Mouse (Mus musculus): ENCODE data around the gene Taar9. TPM values are rescaled to one million over a fixed set of nuclear protein-coding genes. Genes with fewer than 3 reads are reported as not detected.
"Not testable (repeated sequence)": the region's sequence is repeated elsewhere in the genome, so short reads cannot be mapped to it uniquely, and the experiment has no call there.

Taar9 gene
- not detected in 2 replicates for polyA plus RNA-seq (2015; fragmentation: Nextera tagmentation; extraction: Ambion mirVana)

DNA sequence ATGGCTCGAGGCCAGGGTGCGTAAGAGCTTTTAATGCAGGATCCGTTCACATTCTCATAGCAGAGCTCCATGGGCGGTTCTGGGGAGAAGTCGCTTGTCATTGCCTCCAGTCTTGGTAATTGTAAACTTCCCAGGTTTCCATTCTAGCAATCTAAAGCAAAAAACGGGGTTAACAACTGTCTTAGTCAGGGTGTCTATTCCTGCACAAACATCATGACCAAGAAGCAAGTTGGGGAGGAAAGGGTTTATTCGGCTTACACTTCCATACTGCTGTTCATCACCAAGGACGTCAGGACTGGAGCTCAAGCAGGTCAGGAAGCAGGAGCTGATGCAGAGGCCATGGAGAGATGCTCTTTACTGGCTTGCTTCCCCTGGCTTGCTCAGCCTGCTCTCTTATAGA, at the start of gene Taar9:
TSS of gene Taar9 (minus strand) at position 101 of the 400 bp plus-strand sequence.
- ATAC-seq; H3K9me3 ChIP-seq; H3K4me2 ChIP-seq (replicated peaks); H3K4me1 ChIP-seq (replicated peaks); H3K4me3 ChIP-seq (replicated peaks); H3K9ac ChIP-seq; H3K27me3 ChIP-seq (replicated peaks); H3K36me3 ChIP-seq: not testable (repeated sequence)
- peak within 1 kb of the TSS; percentile 59 for H3K27ac ChIP-seq
- 81% methylated on average over 8 of the region's 8 CpGs for WGBS

DNA sequence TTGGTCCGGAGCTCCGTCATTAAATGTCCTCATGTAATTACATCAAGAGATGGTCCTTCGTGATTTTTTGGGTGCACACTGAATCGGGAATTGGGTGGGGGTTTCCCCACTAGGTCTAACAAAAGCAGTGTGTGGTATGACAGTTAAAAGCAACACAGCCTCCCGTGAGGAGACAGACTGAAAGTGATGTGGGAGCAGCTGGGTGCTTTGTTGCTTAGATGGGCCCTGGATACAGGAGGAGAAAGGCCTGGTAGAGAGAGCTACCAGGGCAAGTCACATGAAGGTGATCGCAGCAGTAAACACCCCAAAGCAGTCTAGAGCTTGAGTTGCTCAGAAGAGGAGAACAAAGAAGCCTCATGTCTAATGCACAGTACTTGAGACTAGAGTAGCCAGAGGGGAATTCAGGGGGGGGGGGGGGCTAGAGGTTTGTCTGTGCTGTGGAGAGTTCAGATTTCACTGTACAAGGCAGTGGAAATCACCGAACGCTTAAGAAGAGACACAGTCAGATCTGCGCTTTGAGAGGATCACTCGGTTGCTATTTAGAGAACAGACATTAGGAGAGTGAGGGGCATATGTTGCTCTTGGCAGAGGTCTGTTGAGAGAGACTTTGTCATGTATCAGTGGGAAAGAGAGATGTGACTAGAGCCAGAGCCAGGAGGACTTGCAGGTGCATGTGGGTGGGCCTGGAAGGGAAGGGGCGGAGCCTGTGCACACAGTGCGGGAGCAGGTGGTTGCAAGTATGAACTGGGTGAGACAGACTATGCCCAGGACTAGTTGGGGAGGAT, 49.3 kb upstream of the Taar9 start:
- H3K9me3 ChIP-seq, result no peaks in the 10 kb centered on the region
- no peaks in the 10 kb centered on the region for H3K4me1 ChIP-seq (replicated peaks)
- H3K27me3 ChIP-seq (replicated peaks), result no peaks in the 10 kb centered on the region
- no peak overlapping the region for H3K9ac ChIP-seq
- H3K4me2 ChIP-seq (replicated peaks), result no peak overlapping the region
- 95% methylated on average over 12 of the region's 12 CpGs for WGBS
- H3K4me3 ChIP-seq (replicated peaks), result no peak overlapping the region
- no peak for ATAC-seq
- no peak overlapping the region for H3K27ac ChIP-seq
- H3K36me3 ChIP-seq, result peaks cover 17% of the 10 kb centered on the region

DNA sequence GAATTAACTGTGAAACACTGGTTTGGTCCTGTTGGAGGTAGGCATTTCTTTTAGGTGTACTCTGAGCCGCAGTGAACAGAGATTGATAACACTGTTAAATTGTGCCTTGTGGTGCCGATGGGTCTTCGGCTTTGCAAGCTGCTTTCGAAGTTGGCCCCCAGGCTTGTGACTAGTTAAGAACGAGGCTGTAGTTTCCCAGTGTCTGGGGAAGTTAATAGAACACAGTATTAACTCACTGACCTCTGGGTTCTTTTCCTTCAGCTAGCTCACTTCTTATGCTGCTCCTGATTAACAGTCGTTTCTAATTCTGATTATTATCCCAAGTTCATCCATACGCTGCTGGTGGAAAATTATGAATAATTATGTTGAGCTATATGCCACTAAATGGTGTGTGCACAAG, 40.8 kb upstream of the Taar9 start:
- 0 out of 2 replicates have a peak, but pooled peaks have one; percentile 19 for ATAC-seq
- Histone ChIP-seq H3K4me2 (replicated peaks) (peak overlapping the region; percentile 51), H3K4me1 (replicated peaks) (peaks cover 11% of the 10 kb centered on the region; the same call in 1 of the 2 replicates), H3K27ac (no peak overlapping the region), H3K9ac (no peak overlapping the region), H3K36me3 (no peaks in the 10 kb centered on the region), H3K9me3 (no peaks in the 10 kb centered on the region), H3K27me3 (replicated peaks) (no peaks in the 10 kb centered on the region), H3K4me3 (replicated peaks) (peak overlapping the region; percentile 81)
- WGBS, result 32% methylated on average over 7 of the region's 7 CpGs

DNA sequence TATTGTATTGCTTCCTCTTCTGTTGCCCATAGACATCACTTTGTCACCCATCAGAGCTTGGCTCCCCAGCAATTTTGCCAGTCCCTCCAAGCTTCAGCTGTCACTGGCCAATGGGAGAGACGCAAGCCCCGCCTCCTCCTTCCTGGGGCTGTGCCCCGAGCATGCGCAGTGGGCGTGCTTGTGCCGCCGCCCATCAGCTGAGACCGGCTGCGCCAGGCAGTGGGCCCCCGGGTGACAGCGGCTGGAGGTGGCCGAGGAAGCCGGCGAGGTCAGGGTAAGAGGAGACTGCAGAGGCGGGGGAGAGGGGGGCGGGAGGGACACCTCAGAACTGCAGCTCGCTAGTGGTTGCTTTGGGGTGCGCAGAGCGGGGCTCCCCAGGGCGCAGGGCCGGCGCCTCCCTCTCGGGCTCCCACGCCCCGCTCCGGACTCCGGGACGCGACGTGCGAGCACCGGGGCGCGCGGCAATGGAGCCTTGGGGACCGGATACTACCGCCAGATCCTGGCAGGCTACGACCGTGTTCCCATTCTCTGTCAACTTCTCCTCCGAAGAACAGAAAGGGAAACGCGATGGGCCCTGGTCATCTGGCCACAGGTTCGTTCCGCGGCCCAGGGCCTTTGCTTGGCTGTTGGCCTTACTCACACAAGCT, 39.9 kb upstream of the Taar9 start, which contains the start of gene Stx7:
TSS of gene Stx7 (plus strand) at position 168 of the 647 bp plus-strand sequence.
- H3K4me1 ChIP-seq (replicated peaks), result peaks cover 11% of the 10 kb centered on the region; the same call in 1 of the 2 replicates
- peak within 1 kb of the TSS; percentile 51 for H3K4me2 ChIP-seq (replicated peaks)
- H3K9me3 ChIP-seq, result no peaks in the 10 kb centered on the region
- no peaks in the 10 kb centered on the region for H3K36me3 ChIP-seq
- H3K27ac ChIP-seq, result peak within 1 kb of the TSS; percentile 77
- peak within 1 kb of the TSS; percentile 65 for H3K9ac ChIP-seq
- under 1% methylated on average over 35 of the region's 45 CpGs for WGBS
- H3K27me3 ChIP-seq (replicated peaks), result no peaks in the 10 kb centered on the region
- peak; percentile 97 for ATAC-seq
- H3K4me3 ChIP-seq (replicated peaks), result peak within 1 kb of the TSS; percentile 81

DNA sequence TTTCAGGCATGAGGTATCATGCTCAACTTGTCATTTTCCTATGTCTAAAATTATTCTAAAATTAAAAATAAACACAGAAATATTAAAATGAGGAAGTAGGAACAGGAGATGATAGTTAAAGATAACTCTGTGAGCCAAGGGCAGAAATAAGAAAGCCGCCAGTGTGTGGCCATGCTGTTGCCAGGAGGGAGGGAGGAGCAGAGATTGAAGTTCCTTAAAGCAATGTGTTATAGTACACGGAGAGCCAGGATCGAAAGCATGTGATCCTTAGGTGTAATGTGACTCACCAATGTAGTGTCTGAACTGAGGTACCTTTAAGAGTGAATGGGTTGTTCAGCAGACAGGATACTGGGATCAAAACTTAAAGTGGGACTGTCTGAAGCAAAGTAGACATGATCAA, 33.4 kb upstream of the Taar9 start:
- H3K4me1 ChIP-seq (replicated peaks), result 0 out of 2 replicates have a peak, but pooled peaks cover 2% of the 10 kb centered on the region
- no peaks in the 10 kb centered on the region for H3K9me3 ChIP-seq
- no peak overlapping the region for H3K27ac ChIP-seq
- no peaks in the 10 kb centered on the region for H3K36me3 ChIP-seq
- ATAC-seq, result no peak
- WGBS, result 77% methylated on average over 3 of the region's 3 CpGs
- no peak overlapping the region for H3K4me3 ChIP-seq (replicated peaks)
- H3K9ac ChIP-seq, result no peak overlapping the region
- H3K4me2 ChIP-seq (replicated peaks), result no peak overlapping the region
- no peaks in the 10 kb centered on the region for H3K27me3 ChIP-seq (replicated peaks)

DNA sequence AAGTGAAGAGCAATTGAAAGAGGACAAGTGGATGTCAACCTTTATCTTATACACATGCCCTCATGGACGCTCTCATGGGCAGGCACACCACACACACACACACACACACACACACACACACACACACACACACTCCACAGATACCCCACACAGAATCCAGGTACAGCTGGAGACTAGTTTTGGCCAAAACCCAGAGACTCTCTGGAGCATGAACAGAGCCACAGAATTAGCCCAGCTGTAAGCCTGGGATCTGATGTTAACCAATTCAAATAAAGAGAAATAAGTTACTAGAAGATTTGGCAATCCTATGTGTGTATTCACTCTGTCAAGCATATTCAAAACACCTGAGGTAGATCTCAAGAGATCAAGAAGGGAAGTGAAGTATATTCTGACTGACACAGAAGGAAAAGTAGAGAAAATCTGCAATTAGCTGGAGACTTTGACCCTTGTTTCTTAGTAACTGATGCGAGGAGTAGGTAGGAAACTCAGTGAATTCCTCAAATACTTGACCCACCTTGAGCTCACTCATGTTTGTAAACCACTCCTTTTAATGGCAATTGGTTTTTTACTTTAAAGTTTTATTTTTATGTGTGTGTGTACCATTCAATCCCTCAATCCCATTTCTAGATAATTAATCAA, 29.4 kb upstream of the Taar9 start:
- no peak overlapping the region for H3K4me3 ChIP-seq (replicated peaks)
- no peaks in the 10 kb centered on the region for H3K27me3 ChIP-seq (replicated peaks)
- H3K4me2 ChIP-seq (replicated peaks), result no peak overlapping the region
- H3K9ac ChIP-seq, result no peak overlapping the region
- no peaks in the 10 kb centered on the region for H3K9me3 ChIP-seq
- 48% methylated on average over 2 of the region's 2 CpGs for WGBS
- H3K27ac ChIP-seq, result no peak overlapping the region
- peak; percentile 68 for ATAC-seq
- 0 out of 2 replicates have a peak, but pooled peaks cover 2% of the 10 kb centered on the region for H3K4me1 ChIP-seq (replicated peaks)
- H3K36me3 ChIP-seq, result no peaks in the 10 kb centered on the region

DNA sequence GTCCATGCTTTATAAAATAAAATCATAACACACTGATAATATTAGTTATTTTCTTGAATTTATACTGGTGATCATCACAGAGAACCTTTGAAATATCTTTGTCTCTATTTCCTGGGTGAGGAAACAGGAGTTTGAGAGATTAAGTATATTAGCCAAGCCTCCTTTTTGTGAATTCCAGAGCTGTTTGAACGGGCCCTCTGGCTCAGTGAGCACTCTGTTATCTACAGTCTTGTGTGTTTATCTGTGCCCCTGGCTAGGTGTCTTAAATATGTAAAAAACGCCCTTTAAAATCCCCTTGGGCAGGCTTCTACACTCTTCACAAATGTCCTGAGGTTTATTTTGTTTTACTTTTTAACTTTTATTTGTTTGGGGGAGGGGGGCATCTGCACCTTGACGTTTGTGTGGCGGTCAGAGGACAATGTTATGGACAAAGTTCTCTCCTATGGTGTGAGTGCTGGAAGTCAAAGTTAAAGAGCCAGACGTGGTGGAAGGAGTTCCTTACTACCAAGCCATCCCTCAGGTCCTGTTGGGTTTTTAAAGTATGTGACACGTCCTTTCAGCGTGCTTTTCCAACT, 24.8 kb upstream of the Taar9 start:
- Histone ChIP-seq H3K9ac (no peak overlapping the region), H3K4me3 (replicated peaks) (no peak overlapping the region), H3K36me3 (no peaks in the 10 kb centered on the region), H3K27ac (no peak overlapping the region), H3K4me1 (replicated peaks) (0 out of 2 replicates have a peak, but pooled peaks cover 5% of the 10 kb centered on the region), H3K4me2 (replicated peaks) (no peak overlapping the region), H3K27me3 (replicated peaks) (no peaks in the 10 kb centered on the region), H3K9me3 (no peaks in the 10 kb centered on the region)
- ATAC-seq, result no peak
- WGBS, result 43% methylated on average over 7 of the region's 7 CpGs

DNA sequence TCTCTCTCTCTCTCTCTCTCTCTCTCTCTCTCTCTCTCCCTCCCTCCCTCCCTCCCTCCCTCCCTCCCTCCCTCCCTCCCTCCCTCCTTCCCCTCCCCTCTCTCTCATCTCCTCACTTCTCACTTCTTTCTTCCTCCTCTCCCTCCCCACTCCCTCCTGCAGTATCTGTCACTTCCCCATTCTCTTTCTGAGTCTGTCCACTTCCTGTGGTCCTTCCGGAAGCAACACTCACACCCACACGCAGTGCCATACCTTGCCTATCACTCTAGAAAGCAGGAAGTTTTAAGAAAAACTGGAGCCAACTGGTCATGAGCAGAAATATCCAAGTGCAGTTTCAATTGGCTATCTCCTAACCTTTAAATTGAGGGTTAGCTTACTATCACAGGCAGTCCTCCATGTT, 23.8 kb upstream of the Taar9 start:
- H3K27me3 ChIP-seq (replicated peaks), result no peaks in the 10 kb centered on the region
- no peak overlapping the region for H3K4me2 ChIP-seq (replicated peaks)
- H3K4me1 ChIP-seq (replicated peaks), result 0 out of 2 replicates have a peak, but pooled peaks cover 3% of the 10 kb centered on the region
- no peaks in the 10 kb centered on the region for H3K36me3 ChIP-seq
- H3K9ac ChIP-seq, result no peak overlapping the region
- H3K27ac ChIP-seq, result 0 out of 2 replicates have a peak overlapping the region, but pooled peaks have one; percentile 51
- ATAC-seq, result peak; percentile 53
- H3K4me3 ChIP-seq (replicated peaks), result no peak overlapping the region
- WGBS, result 6% methylated on average over 2 of the region's 2 CpGs
- H3K9me3 ChIP-seq, result no peaks in the 10 kb centered on the region

DNA sequence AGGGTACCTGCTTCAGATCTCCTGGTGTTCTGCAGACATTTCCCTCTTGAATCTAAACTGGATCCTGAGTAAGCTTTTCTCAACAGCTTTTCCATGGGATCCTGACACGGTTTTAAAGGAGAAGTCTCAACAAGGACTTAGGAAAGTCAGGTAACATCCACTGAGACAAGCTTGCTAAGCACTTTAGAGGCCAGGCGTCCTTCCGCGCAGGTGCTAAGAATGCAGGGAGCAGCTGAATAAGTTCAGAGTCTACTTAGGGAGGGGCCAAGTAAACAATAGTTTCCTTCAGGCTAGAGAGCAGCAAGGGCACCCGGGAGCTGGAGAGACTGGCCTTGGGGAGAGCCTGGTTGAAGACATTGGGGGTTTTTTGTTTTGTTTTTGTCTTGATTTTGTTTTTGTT, 22.9 kb upstream of the Taar9 start:
- 0 out of 2 replicates have a peak overlapping the region, but pooled peaks have one; percentile 4 for H3K9ac ChIP-seq
- H3K27me3 ChIP-seq (replicated peaks), result no peaks in the 10 kb centered on the region
- no peak overlapping the region for H3K4me3 ChIP-seq (replicated peaks)
- ATAC-seq, result peak; percentile 95
- H3K9me3 ChIP-seq, result no peaks in the 10 kb centered on the region
- 16% methylated on average over 5 of the region's 5 CpGs for WGBS
- H3K4me2 ChIP-seq (replicated peaks), result peak overlapping the region; percentile 51
- H3K36me3 ChIP-seq, result no peaks in the 10 kb centered on the region
- peak overlapping the region; percentile 79 for H3K27ac ChIP-seq
- 0 out of 2 replicates have a peak, but pooled peaks cover 3% of the 10 kb centered on the region for H3K4me1 ChIP-seq (replicated peaks)

DNA sequence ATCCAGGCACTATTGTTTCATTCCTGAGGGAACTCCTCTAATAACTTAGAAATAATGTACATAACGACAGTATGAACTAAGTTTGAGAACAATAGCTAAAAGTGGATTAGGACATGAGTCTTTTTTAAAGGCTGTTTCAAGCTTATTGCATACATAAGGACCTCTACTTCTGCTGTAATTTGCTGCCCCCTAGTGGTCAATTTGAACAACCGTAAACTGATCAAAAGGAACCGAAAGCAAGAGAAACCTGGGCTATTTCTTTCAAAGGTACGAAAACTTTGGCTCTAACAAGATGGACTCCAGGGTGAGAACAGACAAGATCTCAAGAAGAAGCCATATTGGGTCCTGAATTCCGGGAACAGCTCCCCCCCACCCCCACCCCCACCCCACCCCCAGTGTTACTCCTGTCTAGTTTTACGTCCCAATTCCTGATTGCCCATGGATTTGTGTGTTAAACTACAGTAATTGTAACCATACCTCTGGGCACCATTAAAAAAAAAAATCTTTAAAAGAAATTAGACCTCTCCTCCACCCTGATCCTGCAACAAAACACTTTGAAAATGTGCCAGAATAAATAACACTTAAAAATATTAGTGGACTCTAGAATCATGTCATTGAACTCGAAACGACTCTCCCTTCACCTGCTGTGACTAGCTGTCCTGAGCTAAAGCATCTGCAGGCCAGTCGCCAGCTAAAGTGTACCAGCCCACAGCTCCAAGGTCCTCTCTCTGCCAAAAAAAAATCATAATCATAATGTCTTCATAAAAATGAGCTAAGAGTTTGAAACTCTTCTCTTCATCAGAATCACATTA, 22.3 kb upstream of the Taar9 start:
- peak overlapping the region; percentile 51 for H3K4me2 ChIP-seq (replicated peaks)
- H3K9ac ChIP-seq, result 0 out of 2 replicates have a peak overlapping the region, but pooled peaks have one; percentile 4
- H3K27me3 ChIP-seq (replicated peaks), result no peaks in the 10 kb centered on the region
- H3K27ac ChIP-seq, result peak overlapping the region; percentile 79
- ATAC-seq, result peak; percentile 77
- H3K36me3 ChIP-seq, result no peaks in the 10 kb centered on the region
- H3K4me3 ChIP-seq (replicated peaks), result no peak overlapping the region
- WGBS, result 19% methylated on average over 9 of the region's 9 CpGs
- H3K9me3 ChIP-seq, result no peaks in the 10 kb centered on the region
- H3K4me1 ChIP-seq (replicated peaks), result 0 out of 2 replicates have a peak, but pooled peaks cover 3% of the 10 kb centered on the region

DNA sequence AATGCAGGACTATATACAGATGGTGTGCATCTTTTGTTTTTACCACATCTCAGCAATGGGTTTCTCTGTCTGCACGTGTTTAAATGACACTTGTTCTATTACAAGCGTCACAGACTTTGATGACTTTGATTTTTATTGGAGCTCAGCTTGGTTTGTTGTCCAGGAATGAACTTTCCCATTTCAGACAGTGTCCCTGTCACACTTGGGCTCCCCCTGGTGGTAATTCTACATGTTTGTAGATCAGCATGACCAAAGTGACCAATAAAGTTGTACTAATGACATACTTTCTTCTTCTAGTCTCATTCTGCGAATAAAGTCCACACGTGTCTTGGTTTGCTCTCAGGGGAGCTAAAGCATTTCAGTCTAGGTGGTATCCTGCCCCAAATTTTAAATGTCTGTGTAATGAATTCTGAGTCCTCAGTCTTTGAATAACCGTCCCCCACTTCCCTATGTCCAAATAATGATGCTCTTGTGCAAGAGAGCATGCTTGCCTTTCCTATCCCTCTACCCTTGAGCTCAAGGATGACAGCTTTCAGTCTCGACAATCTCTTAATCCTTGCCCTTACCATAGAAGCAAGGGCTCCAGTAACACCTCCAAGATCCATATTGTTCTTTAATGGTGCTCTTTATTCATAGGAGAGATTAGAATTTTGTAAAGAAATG, 1.9 kb upstream of the Taar9 start:
- 47% methylated on average over 6 of the region's 6 CpGs for WGBS
- ATAC-seq, result no peak
- Histone ChIP-seq H3K27me3 (replicated peaks) (no peaks in the 10 kb centered on the region), H3K9me3 (no peaks in the 10 kb centered on the region), H3K9ac (no peak overlapping the region), H3K4me1 (replicated peaks) (0 out of 2 replicates have a peak, but pooled peaks cover 3% of the 10 kb centered on the region), H3K4me3 (replicated peaks) (no peak overlapping the region), H3K27ac (no peak overlapping the region), H3K36me3 (no peaks in the 10 kb centered on the region), H3K4me2 (replicated peaks) (no peak overlapping the region)
